12 mouse cellular contexts compared by ENCODE assay signal in genomic region chr4:142638733-142639339, GRCm38 (mm10).
DNase-seq lines count a peak whose midpoint lies in the region; ATAC-seq and TF ChIP-seq lines count a peak whose summit lies in the region.
"Had no signal": no experiment of that assay in that cellular context is flagged by ENCODE, and none has a peak within 500 bp of the region (broad histone marks: within the 10 kb centered on the region; RNA-seq: fewer than 3 reads in every experiment).

No protein-coding gene starts in this region.

- H3K9ac ChIP-seq in hindbrain, postnatal 0 days (replicated peaks; ENCODE audit: low read length), result no peak overlapping the region
- H3K9ac ChIP-seq in embryonic facial prominence, embryonic 12.5 days, result no peak overlapping the region
- H3K9ac ChIP-seq in forebrain, embryonic 15.5 days (replicated peaks), result no peak overlapping the region
- H3K9ac ChIP-seq in midbrain, embryonic 16.5 days (ENCODE audit: low read depth, low read length), result 0 out of 2 replicates have a peak overlapping the region, but pooled peaks have one; percentile 5
- no peak overlapping the region for H3K9ac ChIP-seq in heart, embryonic 11.5 days (ENCODE audit: low read depth, low read length)

- WGBS in hindbrain, embryonic 10.5 days, result 47% methylated on average over 13 of the region's 13 CpGs
- 24% methylated on average over 13 of the region's 13 CpGs for WGBS in hindbrain, postnatal 0 days
- 34% methylated on average over 13 of the region's 13 CpGs for WGBS in embryonic facial prominence, embryonic 12.5 days
- 8% methylated on average over 13 of the region's 13 CpGs for WGBS in forebrain, embryonic 15.5 days
- WGBS in midbrain, embryonic 16.5 days, result 14% methylated on average over 13 of the region's 13 CpGs
- 61% methylated on average over 13 of the region's 13 CpGs for WGBS in heart, embryonic 11.5 days (ENCODE audit: insufficient replicate concordance)

- ATAC-seq in hindbrain, postnatal 0 days, result no peak
- ATAC-seq in embryonic facial prominence, embryonic 12.5 days (ENCODE audit: insufficient number of reproducible peaks, insufficient read depth, low FRiP score, low TSS enrichment), result no peak
- ATAC-seq in forebrain, embryonic 15.5 days (replicated peaks), result peak; percentile 55
- peak; percentile 69; the same call in 1 of the 2 replicates for ATAC-seq in midbrain, embryonic 16.5 days
- ATAC-seq in frontal cortex, adult (ENCODE audit: low TSS enrichment), result no peak
- ATAC-seq in heart, embryonic 11.5 days (replicated peaks; ENCODE audit: insufficient number of reproducible peaks, low FRiP score, low TSS enrichment), result no peak

- DNase-seq in hindbrain, embryonic 10.5 days (ENCODE audit: low spot score), result peak; percentile 19
- DNase-seq in hindbrain, postnatal 0 days (ENCODE audit: low spot score), result no peak
- DNase-seq in right cerebral cortex, postnatal 36 days (ENCODE audit: low spot score in 2 of 2), result no peak
- DNase-seq: gastrocnemius, postnatal 10 days; lung, adult 18-20 months; retina, postnatal 1 day had no signal

- no peaks in the 10 kb centered on the region for H3K36me3 ChIP-seq in hindbrain, embryonic 10.5 days
- no peaks in the 10 kb centered on the region for H3K36me3 ChIP-seq in hindbrain, postnatal 0 days (ENCODE audit: insufficient read depth, low read length)
- no peaks in the 10 kb centered on the region for H3K36me3 ChIP-seq in embryonic facial prominence, embryonic 12.5 days
- no peaks in the 10 kb centered on the region for H3K36me3 ChIP-seq in forebrain, embryonic 15.5 days
- H3K36me3 ChIP-seq in midbrain, embryonic 16.5 days (ENCODE audit: control insufficient read depth, insufficient read depth, low read length), result no peaks in the 10 kb centered on the region
- H3K36me3 ChIP-seq in heart, embryonic 11.5 days (ENCODE audit: control insufficient read depth, insufficient read depth, low read length), result no peaks in the 10 kb centered on the region

- peak overlapping the region; percentile 57; the same call in 1 of the 2 replicates for H3K27ac ChIP-seq in hindbrain, embryonic 10.5 days
- H3K27ac ChIP-seq in hindbrain, postnatal 0 days, result no peak overlapping the region
- peak overlapping the region; percentile 12; the same call in 1 of the 2 replicates for H3K27ac ChIP-seq in embryonic facial prominence, embryonic 12.5 days
- peak overlapping the region; percentile 69 for H3K27ac ChIP-seq in forebrain, embryonic 15.5 days (replicated peaks)
- peak overlapping the region; percentile 60 for H3K27ac ChIP-seq in midbrain, embryonic 16.5 days (ENCODE audit: low read length)
- no peak overlapping the region for H3K27ac ChIP-seq in heart, embryonic 11.5 days (ENCODE audit: low read depth, low read length)

- no peak overlapping the region for H3K4me2 ChIP-seq in hindbrain, postnatal 0 days (ENCODE audit: low read depth, low read length)
- H3K4me2 ChIP-seq in embryonic facial prominence, embryonic 12.5 days (replicated peaks), result no peak overlapping the region
- peak overlapping the region; percentile 15 for H3K4me2 ChIP-seq in forebrain, embryonic 15.5 days (replicated peaks)
- no peak overlapping the region for H3K4me2 ChIP-seq in midbrain, embryonic 16.5 days (ENCODE audit: low read length)
- H3K4me2 ChIP-seq in heart, embryonic 11.5 days, result no peak overlapping the region

- H3K4me1 ChIP-seq in hindbrain, embryonic 10.5 days (replicated peaks), result peaks cover 18% of the 10 kb centered on the region
- peaks cover 5% of the 10 kb centered on the region; the same call in 1 of the 2 replicates for H3K4me1 ChIP-seq in hindbrain, postnatal 0 days (ENCODE audit: insufficient read depth, low read length)
- H3K4me1 ChIP-seq in embryonic facial prominence, embryonic 12.5 days, result peaks cover 12% of the 10 kb centered on the region
- H3K4me1 ChIP-seq in forebrain, embryonic 15.5 days, result peaks cover 10% of the 10 kb centered on the region
- H3K4me1 ChIP-seq in midbrain, embryonic 16.5 days (ENCODE audit: control insufficient read depth, insufficient read depth, low read length), result peaks cover 8% of the 10 kb centered on the region
- 0 out of 2 replicates have a peak, but pooled peaks cover 5% of the 10 kb centered on the region for H3K4me1 ChIP-seq in heart, embryonic 11.5 days (ENCODE audit: control insufficient read depth, insufficient read depth, low read length)

- H3K4me3 ChIP-seq in hindbrain, embryonic 10.5 days, result no peak overlapping the region
- H3K4me3 ChIP-seq in hindbrain, postnatal 0 days (ENCODE audit: low read length), result no peak overlapping the region
- H3K4me3 ChIP-seq in embryonic facial prominence, embryonic 12.5 days, result no peak overlapping the region
- H3K4me3 ChIP-seq in forebrain, embryonic 15.5 days, result no peak overlapping the region
- H3K4me3 ChIP-seq in midbrain, embryonic 16.5 days (ENCODE audit: low read depth, low read length), result no peak overlapping the region
- no peak overlapping the region for H3K4me3 ChIP-seq in heart, embryonic 11.5 days (ENCODE audit: low read depth, low read length)

- TF ChIP-seq CTCF in hindbrain, postnatal 0 days (IDR thresholded peaks at IDR 0.05; ENCODE audit: low read depth), result no peak

- H3K9me3 ChIP-seq in hindbrain, embryonic 10.5 days, result no peaks in the 10 kb centered on the region
- H3K9me3 ChIP-seq in hindbrain, postnatal 0 days (ENCODE audit: low read length), result no peaks in the 10 kb centered on the region
- no peaks in the 10 kb centered on the region for H3K9me3 ChIP-seq in embryonic facial prominence, embryonic 12.5 days
- H3K9me3 ChIP-seq in forebrain, embryonic 15.5 days, result no peaks in the 10 kb centered on the region
- H3K9me3 ChIP-seq in midbrain, embryonic 16.5 days (replicated peaks; ENCODE audit: control insufficient read depth, low read length, poor library complexity, severe bottlenecking), result no peaks in the 10 kb centered on the region
- no peaks in the 10 kb centered on the region for H3K9me3 ChIP-seq in heart, embryonic 11.5 days (replicated peaks; ENCODE audit: control insufficient read depth, low read length)

- H3K27me3 ChIP-seq in hindbrain, embryonic 10.5 days (ENCODE audit: insufficient read depth, poor library complexity, severe bottlenecking), result no peaks in the 10 kb centered on the region
- H3K27me3 ChIP-seq in hindbrain, postnatal 0 days (ENCODE audit: insufficient read depth, low read length), result no peaks in the 10 kb centered on the region
- H3K27me3 ChIP-seq in embryonic facial prominence, embryonic 12.5 days, result no peaks in the 10 kb centered on the region
- no peaks in the 10 kb centered on the region for H3K27me3 ChIP-seq in forebrain, embryonic 15.5 days
- no peaks in the 10 kb centered on the region for H3K27me3 ChIP-seq in midbrain, embryonic 16.5 days (ENCODE audit: control insufficient read depth, insufficient read depth, low read depth, low read length)
- no peaks in the 10 kb centered on the region for H3K27me3 ChIP-seq in heart, embryonic 11.5 days (ENCODE audit: control insufficient read depth, insufficient read depth, low read length)
- H3K27me3 ChIP-seq: CH12.LX had no signal

Comparison
In these comparisons a context has a peak if more than half of its experiments do, and no peak if none do; other contexts are left out.
1. H3K27ac ChIP-seq: peak in hindbrain, embryonic 10.5 days (single experiment), embryonic facial prominence, embryonic 12.5 days (single experiment), forebrain, embryonic 15.5 days (single experiment) and midbrain, embryonic 16.5 days (single experiment); none in hindbrain, postnatal 0 days (single experiment) and heart, embryonic 11.5 days (single experiment).
2. ATAC-seq: peak in forebrain, embryonic 15.5 days (single experiment) and midbrain, embryonic 16.5 days (single experiment); none in hindbrain, postnatal 0 days (single experiment), embryonic facial prominence, embryonic 12.5 days (single experiment), frontal cortex, adult (single experiment) and heart, embryonic 11.5 days (single experiment).